Mouse (Mus musculus): ENCODE results near the gene Ksr2. TPM values are rescaled to one million over a fixed set of nuclear protein-coding genes. Genes with fewer than 3 reads are reported as not detected.

Gene Ksr2
- polyA plus RNA-seq, 1 experiment = 0.30 TPM

DNA sequence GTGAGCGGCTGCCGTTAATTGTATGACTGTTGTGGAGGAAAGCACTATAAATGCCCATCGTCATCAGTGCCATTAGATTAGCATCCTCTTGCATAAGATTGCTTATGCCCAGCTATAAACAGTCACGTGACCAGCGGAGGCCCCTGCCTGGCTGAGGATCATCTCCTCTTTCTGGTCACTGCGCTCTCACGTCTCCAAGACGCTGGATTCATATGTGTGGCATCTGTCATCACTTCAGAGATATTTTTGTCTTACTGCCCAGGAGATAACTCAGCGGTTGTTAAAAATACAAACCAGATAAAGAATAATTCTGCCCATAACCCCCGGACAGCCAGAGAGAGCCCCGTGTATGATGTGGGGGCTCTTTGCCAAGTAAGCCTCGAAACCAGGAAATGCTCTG, 298.4 kb downstream of the Ksr2 start:
- TF ChIP-seq CTCF (IDR thresholded peaks at IDR 0.05; ENCODE audit: extremely low read depth, insufficient read depth, insufficient read length, insufficient replicate concordance) = no peak
- TF ChIP-seq POLR2A (IDR thresholded peaks at IDR 0.05; ENCODE audit: low read depth, low read length) = no peak
- Histone ChIP-seq H3K27me3 (ENCODE audit: control insufficient read depth, insufficient read depth, low read length) (no peaks in the 10 kb centered on the region), H3K4me1 (ENCODE audit: control insufficient read depth, insufficient read depth, insufficient read length) (no peaks in the 10 kb centered on the region), H3K27ac (ENCODE audit: insufficient read depth, low read length) (no peak overlapping the region), H3K36me3 (ENCODE audit: control insufficient read depth, insufficient read depth, low read length) (no peaks in the 10 kb centered on the region), H3K4me3 (ENCODE audit: extremely low read depth, insufficient read depth, insufficient read length) (no peak overlapping the region)
- no peak for DNase-seq (ENCODE audit: low read depth in 1 of 2, low spot score in 2 of 2)
- WGBS = 84% methylated on average over 12 of the region's 12 CpGs

DNA sequence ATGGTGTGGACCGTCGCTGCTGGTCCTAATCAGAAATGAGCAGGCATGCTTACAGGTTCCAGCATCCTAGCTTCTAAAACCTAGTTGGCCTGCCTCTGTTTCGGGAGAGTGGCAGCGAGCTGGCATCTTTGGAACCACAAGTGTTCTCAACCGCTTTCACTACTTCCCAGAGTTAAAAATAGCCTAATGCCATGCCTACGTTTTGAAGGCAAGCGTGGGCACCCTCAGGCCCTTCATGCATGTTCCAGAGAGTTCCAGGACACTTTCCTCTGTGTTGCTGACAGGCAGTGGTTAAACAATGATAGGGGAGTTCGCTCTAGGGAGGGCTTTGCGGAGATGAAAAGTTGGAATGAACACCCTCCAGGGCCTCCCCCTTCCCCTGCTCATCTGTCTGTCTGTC, 303.3 kb downstream of the Ksr2 start:
- no peak for DNase-seq (ENCODE audit: low read depth in 1 of 2, low spot score in 2 of 2)
- Histone ChIP-seq H3K27ac (ENCODE audit: insufficient read depth, low read length) (no peak overlapping the region), H3K36me3 (ENCODE audit: control insufficient read depth, insufficient read depth, low read length) (no peaks in the 10 kb centered on the region), H3K27me3 (ENCODE audit: control insufficient read depth, insufficient read depth, low read length) (no peaks in the 10 kb centered on the region), H3K4me1 (ENCODE audit: control insufficient read depth, insufficient read depth, insufficient read length) (no peaks in the 10 kb centered on the region), H3K4me3 (ENCODE audit: extremely low read depth, insufficient read depth, insufficient read length) (no peak overlapping the region)
- TF ChIP-seq POLR2A (IDR thresholded peaks at IDR 0.05; ENCODE audit: low read depth, low read length) (no peak), CTCF (IDR thresholded peaks at IDR 0.05; ENCODE audit: extremely low read depth, insufficient read depth, insufficient read length, insufficient replicate concordance) (no peak)
- 82% methylated on average over 9 of the region's 9 CpGs for WGBS

DNA sequence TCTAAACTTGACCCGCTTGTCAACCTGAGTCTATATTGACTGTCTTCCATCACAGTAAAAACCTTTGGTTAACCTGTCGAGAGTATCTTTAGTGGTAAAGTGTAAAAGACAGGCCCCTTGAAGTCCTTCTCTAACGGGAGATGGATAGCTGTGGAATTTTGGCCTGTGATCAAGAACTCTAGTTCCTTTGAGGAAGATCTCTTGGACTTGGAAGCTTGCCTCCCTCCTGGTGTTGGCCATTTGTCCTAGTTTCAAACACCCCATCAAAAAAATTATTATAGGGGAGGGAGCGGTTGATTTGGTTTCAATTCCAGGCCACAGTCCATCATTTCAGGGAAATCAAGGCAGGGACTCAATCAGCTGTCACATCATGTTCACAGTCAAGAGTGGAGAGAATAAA, 309.5 kb downstream of the Ksr2 start:
- no peak overlapping the region for H3K27ac ChIP-seq (ENCODE audit: insufficient read depth, low read length)
- no peak for DNase-seq (ENCODE audit: low read depth in 1 of 2, low spot score in 2 of 2)
- H3K27me3 ChIP-seq (ENCODE audit: control insufficient read depth, insufficient read depth, low read length) = no peaks in the 10 kb centered on the region
- H3K36me3 ChIP-seq (ENCODE audit: control insufficient read depth, insufficient read depth, low read length) = no peaks in the 10 kb centered on the region
- 89% methylated on average over 4 of the region's 4 CpGs for WGBS
- no peak for TF ChIP-seq CTCF (IDR thresholded peaks at IDR 0.05; ENCODE audit: extremely low read depth, insufficient read depth, insufficient read length, insufficient replicate concordance)
- TF ChIP-seq POLR2A (IDR thresholded peaks at IDR 0.05; ENCODE audit: low read depth, low read length) = no peak
- H3K4me1 ChIP-seq (ENCODE audit: control insufficient read depth, insufficient read depth, insufficient read length) = no peaks in the 10 kb centered on the region
- no peak overlapping the region for H3K4me3 ChIP-seq (ENCODE audit: extremely low read depth, insufficient read depth, insufficient read length)

DNA sequence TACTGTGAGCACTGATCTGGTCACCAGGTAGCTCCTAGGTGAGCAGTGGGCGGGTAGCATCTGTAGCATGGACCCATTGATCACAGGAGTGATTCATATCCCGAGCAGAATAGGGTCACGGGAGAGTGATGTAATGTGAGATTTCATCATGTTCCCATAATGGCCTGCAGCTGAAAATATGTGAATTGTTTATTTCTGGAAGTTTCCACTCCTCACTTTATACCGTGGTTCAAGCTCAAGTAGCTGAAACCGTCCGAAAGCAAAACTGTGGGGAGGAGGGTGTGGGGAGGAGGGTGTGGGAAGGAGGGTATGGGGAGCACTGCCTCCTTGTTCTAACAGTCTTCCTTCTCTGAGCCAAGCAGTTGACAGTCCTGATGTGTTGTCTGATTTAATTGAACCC, 312.7 kb downstream of the Ksr2 start:
- TF ChIP-seq CTCF (IDR thresholded peaks at IDR 0.05; ENCODE audit: extremely low read depth, insufficient read depth, insufficient read length, insufficient replicate concordance) (no peak), POLR2A (IDR thresholded peaks at IDR 0.05; ENCODE audit: low read depth, low read length) (no peak)
- DNase-seq (ENCODE audit: low read depth in 1 of 2, low spot score in 2 of 2) = no peak
- Histone ChIP-seq H3K27ac (ENCODE audit: insufficient read depth, low read length) (no peak overlapping the region), H3K27me3 (ENCODE audit: control insufficient read depth, insufficient read depth, low read length) (no peaks in the 10 kb centered on the region), H3K4me3 (ENCODE audit: extremely low read depth, insufficient read depth, insufficient read length) (no peak overlapping the region), H3K4me1 (ENCODE audit: control insufficient read depth, insufficient read depth, insufficient read length) (no peaks in the 10 kb centered on the region), H3K36me3 (ENCODE audit: control insufficient read depth, insufficient read depth, low read length) (no peaks in the 10 kb centered on the region)
- WGBS = 77% methylated on average over 6 of the region's 6 CpGs

DNA sequence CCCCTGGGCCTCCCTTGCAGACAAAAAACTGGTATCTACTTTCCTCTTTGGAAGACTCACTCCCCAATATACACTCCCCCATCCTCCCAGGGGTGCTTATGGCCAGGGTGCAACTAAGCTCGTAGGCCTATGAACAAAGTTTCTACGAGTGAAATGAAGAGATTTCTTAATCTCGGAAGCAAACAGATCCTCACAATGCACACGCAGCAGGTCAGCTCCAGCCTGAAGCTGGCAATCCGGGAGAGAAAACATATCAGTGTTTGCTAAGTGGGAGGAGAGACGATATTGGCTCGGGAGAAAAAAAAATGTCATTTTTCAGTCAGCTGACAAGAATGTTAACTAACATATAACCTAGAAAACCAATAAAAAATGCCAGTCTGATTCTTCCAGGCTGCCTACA, 313.3 kb downstream of the Ksr2 start:
- 91% methylated on average over 7 of the region's 7 CpGs for WGBS

DNA sequence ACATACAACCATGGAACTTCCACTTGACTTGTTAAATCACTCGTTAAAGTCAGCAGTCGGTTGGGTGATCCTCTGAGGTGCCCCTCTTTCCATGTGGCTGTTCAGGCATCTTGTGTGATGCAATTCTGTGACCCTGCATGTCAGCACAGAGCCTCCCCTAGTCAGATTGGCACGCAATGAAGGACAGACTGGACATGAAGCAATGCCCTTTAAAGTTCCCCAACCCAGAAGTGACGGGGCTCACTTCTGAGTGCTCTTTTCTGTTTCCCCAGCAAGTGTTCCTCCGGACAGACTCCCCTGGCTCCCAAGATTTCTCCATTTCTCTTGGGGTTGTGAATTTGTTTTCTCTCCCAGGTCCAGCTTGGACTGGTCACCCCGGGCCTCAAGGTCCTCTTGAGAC, 317.5 kb downstream of the Ksr2 start:
- no peak overlapping the region for H3K4me3 ChIP-seq (ENCODE audit: extremely low read depth, insufficient read depth, insufficient read length)
- WGBS = 76% methylated on average over 6 of the region's 6 CpGs
- no peaks in the 10 kb centered on the region for H3K27me3 ChIP-seq (ENCODE audit: control insufficient read depth, insufficient read depth, low read length)
- TF ChIP-seq POLR2A (IDR thresholded peaks at IDR 0.05; ENCODE audit: low read depth, low read length) (no peak), CTCF (IDR thresholded peaks at IDR 0.05; ENCODE audit: extremely low read depth, insufficient read depth, insufficient read length, insufficient replicate concordance) (no peak)
- no peaks in the 10 kb centered on the region for H3K36me3 ChIP-seq (ENCODE audit: control insufficient read depth, insufficient read depth, low read length)
- H3K4me1 ChIP-seq (ENCODE audit: control insufficient read depth, insufficient read depth, insufficient read length) = no peaks in the 10 kb centered on the region
- H3K27ac ChIP-seq (ENCODE audit: insufficient read depth, low read length) = no peak overlapping the region
- no peak for DNase-seq (ENCODE audit: low read depth in 1 of 2, low spot score in 2 of 2)

More for the DNA sequence above, 313.3 kb downstream of the Ksr2 start:
- TF ChIP-seq CTCF (IDR thresholded peaks at IDR 0.05; ENCODE audit: extremely low read depth, insufficient read depth, insufficient read length, insufficient replicate concordance) (no peak), POLR2A (IDR thresholded peaks at IDR 0.05; ENCODE audit: low read depth, low read length) (no peak)
- DNase-seq (ENCODE audit: low read depth in 1 of 2, low spot score in 2 of 2) = no peak
- Histone ChIP-seq H3K27me3 (ENCODE audit: control insufficient read depth, insufficient read depth, low read length) (no peaks in the 10 kb centered on the region), H3K4me1 (ENCODE audit: control insufficient read depth, insufficient read depth, insufficient read length) (no peaks in the 10 kb centered on the region), H3K4me3 (ENCODE audit: extremely low read depth, insufficient read depth, insufficient read length) (no peak overlapping the region), H3K27ac (ENCODE audit: insufficient read depth, low read length) (no peak overlapping the region), H3K36me3 (ENCODE audit: control insufficient read depth, insufficient read depth, low read length) (no peaks in the 10 kb centered on the region)

DNA sequence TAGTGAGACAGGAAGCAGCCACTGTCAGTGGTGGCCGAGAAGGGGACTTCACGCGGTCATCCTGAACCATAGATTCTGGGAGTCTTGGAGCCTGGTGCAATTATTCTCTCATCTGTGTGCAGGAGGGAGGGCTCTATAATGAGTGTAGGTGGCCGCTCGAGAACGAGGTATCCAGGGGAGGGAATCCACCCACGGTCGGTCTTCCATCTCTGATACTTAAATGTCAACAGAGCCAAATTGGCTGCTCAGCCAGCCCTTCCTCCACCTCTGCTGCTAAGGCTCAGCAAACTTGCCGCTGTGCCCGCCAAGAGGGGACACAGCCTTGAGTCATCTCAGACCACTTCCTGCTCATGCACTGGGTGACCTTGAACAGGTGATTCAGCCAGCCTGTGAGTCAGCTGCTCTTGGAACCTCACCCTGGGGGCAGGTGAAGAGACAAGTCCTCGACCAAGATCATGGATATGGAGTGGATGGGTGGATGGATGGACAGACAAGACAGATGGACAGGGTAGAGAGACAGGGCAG, 330.9 kb downstream of the Ksr2 start:
- 76% methylated on average over 11 of the region's 11 CpGs for WGBS
- no peaks in the 10 kb centered on the region for H3K27me3 ChIP-seq (ENCODE audit: control insufficient read depth, insufficient read depth, low read length)
- no peak for TF ChIP-seq POLR2A (IDR thresholded peaks at IDR 0.05; ENCODE audit: low read depth, low read length)
- no peak for TF ChIP-seq CTCF (IDR thresholded peaks at IDR 0.05; ENCODE audit: extremely low read depth, insufficient read depth, insufficient read length, insufficient replicate concordance)
- no peaks in the 10 kb centered on the region for H3K4me1 ChIP-seq (ENCODE audit: control insufficient read depth, insufficient read depth, insufficient read length)
- DNase-seq (ENCODE audit: low read depth in 1 of 2, low spot score in 2 of 2) = no peak
- H3K27ac ChIP-seq (ENCODE audit: insufficient read depth, low read length) = no peak overlapping the region
- no peak overlapping the region for H3K4me3 ChIP-seq (ENCODE audit: extremely low read depth, insufficient read depth, insufficient read length)
- no peaks in the 10 kb centered on the region for H3K36me3 ChIP-seq (ENCODE audit: control insufficient read depth, insufficient read depth, low read length)

All from spleen, adult 2 months (tissue).